In the genomic region with DNA sequence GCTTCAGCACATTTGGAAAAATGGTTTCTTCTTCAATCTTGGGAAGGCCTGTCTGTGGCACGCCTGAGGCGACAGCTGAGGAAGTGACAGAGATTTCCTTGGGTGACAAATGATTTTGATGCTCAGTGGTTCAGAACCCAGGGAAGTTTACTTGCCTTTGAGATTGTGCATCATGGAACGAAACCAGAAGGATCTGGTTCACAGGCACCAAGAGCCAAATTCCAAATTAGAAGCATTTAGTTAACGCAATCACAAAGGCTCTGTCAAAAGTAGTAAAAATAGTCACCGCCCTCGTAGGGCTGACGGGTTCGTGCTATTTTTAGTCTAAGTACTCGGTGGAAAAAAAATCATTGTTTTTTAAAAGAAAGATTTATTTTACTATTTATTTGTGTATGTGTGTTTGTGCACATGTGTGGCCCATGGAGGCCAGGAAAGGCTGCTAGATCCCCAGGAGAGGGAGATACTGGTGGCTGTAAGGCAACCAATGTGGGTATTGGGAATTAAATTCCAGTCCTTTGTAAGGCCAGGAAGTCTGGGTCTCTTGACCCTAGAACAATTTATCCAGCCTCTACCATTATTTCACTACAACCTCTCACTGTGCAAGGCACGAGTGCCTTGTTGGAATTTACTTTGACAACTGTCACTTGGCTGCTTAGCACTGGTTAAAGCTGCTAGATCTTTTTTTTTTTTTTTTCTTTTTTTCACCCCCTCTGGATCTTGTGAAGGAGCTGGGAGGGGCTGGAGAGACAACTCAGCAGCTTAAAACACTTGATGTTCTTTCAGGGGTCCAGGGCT, we compare ENCODE assay signal across 16 mouse cellular contexts.
DNase-seq lines count a peak whose midpoint lies in the region; ATAC-seq and TF ChIP-seq lines count a peak whose summit lies in the region.
"Had no signal": no experiment of that assay in that cellular context is flagged by ENCODE, and none has a peak within 500 bp of the region (broad histone marks: within the 10 kb centered on the region; RNA-seq: fewer than 3 reads in every experiment).

No protein-coding gene starts in this region.

- peak overlapping the region; percentile 39 to 70; a peak in 3 of 4 replicates for H3K27ac ChIP-seq in heart, embryonic 14.5 days (replicated peaks in 1 of 2; ENCODE audit: control insufficient read depth in 1 of 2, insufficient read depth in 1 of 2, low read depth in 2 of 2, low read length in 2 of 2)
- H3K27ac ChIP-seq in intestine, postnatal 0 days (ENCODE audit: low read depth, low read length) = no peak overlapping the region
- H3K27ac ChIP-seq: embryonic facial prominence, embryonic 13.5 days; hindbrain, embryonic 10.5 days; intestine, embryonic 15.5 days; liver, embryonic 15.5 days had no signal

- H3K9ac ChIP-seq in heart, embryonic 14.5 days (ENCODE audit: low read length) = no peak overlapping the region
- H3K9ac ChIP-seq in intestine, postnatal 0 days (ENCODE audit: low read depth, low read length) = no peak overlapping the region
- H3K9ac ChIP-seq: embryonic facial prominence, embryonic 13.5 days; intestine, embryonic 15.5 days; liver, embryonic 15.5 days had no signal

- 26% methylated on average over 10 of the region's 10 CpGs for WGBS in heart, embryonic 14.5 days
- 63% methylated on average over 10 of the region's 10 CpGs for WGBS in intestine, postnatal 0 days

- no peaks in the 10 kb centered on the region for H3K36me3 ChIP-seq in heart, embryonic 14.5 days (ENCODE audit: control insufficient read depth, insufficient read depth, low read length)
- no peaks in the 10 kb centered on the region for H3K36me3 ChIP-seq in intestine, postnatal 0 days (ENCODE audit: control insufficient read depth, insufficient read depth)
- H3K36me3 ChIP-seq: embryonic facial prominence, embryonic 13.5 days; hindbrain, embryonic 10.5 days; intestine, embryonic 15.5 days; liver, embryonic 15.5 days had no signal

- no peak overlapping the region for H3K4me2 ChIP-seq in heart, embryonic 14.5 days (ENCODE audit: low read length)
- no peak overlapping the region for H3K4me2 ChIP-seq in intestine, postnatal 0 days (replicated peaks; ENCODE audit: low read depth)
- H3K4me2 ChIP-seq: embryonic facial prominence, embryonic 13.5 days; intestine, embryonic 15.5 days; liver, embryonic 15.5 days had no signal

- H3K9me3 ChIP-seq in heart, embryonic 14.5 days (ENCODE audit: control insufficient read depth, low read length) = no peaks in the 10 kb centered on the region
- H3K9me3 ChIP-seq in intestine, postnatal 0 days (ENCODE audit: control insufficient read depth) = no peaks in the 10 kb centered on the region
- H3K9me3 ChIP-seq: embryonic facial prominence, embryonic 13.5 days; hindbrain, embryonic 10.5 days; intestine, embryonic 15.5 days; liver, embryonic 15.5 days had no signal

- ATAC-seq in heart, embryonic 14.5 days (ENCODE audit: insufficient number of reproducible peaks, insufficient read depth, low FRiP score, low read depth) = no peak
- ATAC-seq in intestine, postnatal 0 days = no peak
- ATAC-seq: intestine, embryonic 15.5 days had no signal

- H3K27me3 ChIP-seq in heart, embryonic 14.5 days (ENCODE audit: control insufficient read depth, insufficient read depth, low read length) = no peaks in the 10 kb centered on the region
- no peaks in the 10 kb centered on the region for H3K27me3 ChIP-seq in intestine, postnatal 0 days (replicated peaks; ENCODE audit: control insufficient read depth, insufficient read depth, low read length)
- H3K27me3 ChIP-seq: embryonic facial prominence, embryonic 13.5 days; intestine, embryonic 15.5 days; liver, embryonic 15.5 days had no signal

- TF ChIP-seq CTCF in intestine, postnatal 0 days (IDR thresholded peaks at IDR 0.05; ENCODE audit: low read depth) = no peak

- H3K4me3 ChIP-seq in heart, embryonic 14.5 days (ENCODE audit: control insufficient read depth in 1 of 2, insufficient read depth in 1 of 2, low read depth in 1 of 2, low read length in 2 of 2) = no peak overlapping the region
- no peak overlapping the region for H3K4me3 ChIP-seq in intestine, postnatal 0 days (ENCODE audit: low read depth, low read length)
- H3K4me3 ChIP-seq: embryonic facial prominence, embryonic 13.5 days; hindbrain, embryonic 10.5 days; intestine, embryonic 15.5 days; liver, embryonic 15.5 days had no signal

- DNase-seq in kidney, adult 9 months = peak; percentile 9
- no peak for DNase-seq in kidney, postnatal 36 days
- peak; percentile 55 for DNase-seq in adipocyte (ENCODE audit: low spot score)
- DNase-seq in brain, embryonic 18.5 days (ENCODE audit: low read depth, low spot score) = peak; percentile 60
- no peak for DNase-seq in cerebellum, adult 9-11 months
- no peak for DNase-seq in spleen, adult 18-20 months
- DNase-seq: adrenal gland, postnatal 14 days; cerebellum, adult 2 months; lung, postnatal 4 days; thymus, adult 2 months had no signal

- H3K4me1 ChIP-seq in heart, embryonic 14.5 days (ENCODE audit: control insufficient read depth in 2 of 2, insufficient read depth in 2 of 2, low read length in 2 of 2) = peaks cover 6 to 11% of the 10 kb centered on the region in 2 experiments; a peak in 3 of 4 replicates
- no peaks in the 10 kb centered on the region for H3K4me1 ChIP-seq in intestine, postnatal 0 days (replicated peaks; ENCODE audit: control insufficient read depth, insufficient read depth, low read length)
- H3K4me1 ChIP-seq: intestine, embryonic 15.5 days; liver, embryonic 15.5 days had no signal

Comparison
In these comparisons a context has a peak if more than half of its experiments do, and no peak if none do; other contexts are left out.
1. DNase-seq: peak in kidney, adult 9 months (single experiment), adipocyte (single experiment) and brain, embryonic 18.5 days (single experiment); none in kidney, postnatal 36 days (0 of 2), cerebellum, adult 9-11 months (single experiment) and spleen, adult 18-20 months (0 of 2).